Mouse (Mus musculus) E14TG2a.4 (cell line): ENCODE results near the gene Lamp1.

Source experiments
- CTCF ChIP-seq: conservative IDR thresholded peaks from 2 replicates; pipeline ENCODE4 v1.5.1; 2014; ENCODE audit warnings: low read length
- NANOG ChIP-seq: IDR thresholded peaks from 2 replicates; pipeline ENCODE4 v1.6.1; 2014; ENCODE audit warnings: borderline replicate concordance, low read length, mixed read lengths
- POU5F1 ChIP-seq: IDR thresholded peaks from 2 replicates; pipeline ENCODE4 v1.6.1; 2014; ENCODE audit warnings: low read length, borderline replicate concordance

DNA sequence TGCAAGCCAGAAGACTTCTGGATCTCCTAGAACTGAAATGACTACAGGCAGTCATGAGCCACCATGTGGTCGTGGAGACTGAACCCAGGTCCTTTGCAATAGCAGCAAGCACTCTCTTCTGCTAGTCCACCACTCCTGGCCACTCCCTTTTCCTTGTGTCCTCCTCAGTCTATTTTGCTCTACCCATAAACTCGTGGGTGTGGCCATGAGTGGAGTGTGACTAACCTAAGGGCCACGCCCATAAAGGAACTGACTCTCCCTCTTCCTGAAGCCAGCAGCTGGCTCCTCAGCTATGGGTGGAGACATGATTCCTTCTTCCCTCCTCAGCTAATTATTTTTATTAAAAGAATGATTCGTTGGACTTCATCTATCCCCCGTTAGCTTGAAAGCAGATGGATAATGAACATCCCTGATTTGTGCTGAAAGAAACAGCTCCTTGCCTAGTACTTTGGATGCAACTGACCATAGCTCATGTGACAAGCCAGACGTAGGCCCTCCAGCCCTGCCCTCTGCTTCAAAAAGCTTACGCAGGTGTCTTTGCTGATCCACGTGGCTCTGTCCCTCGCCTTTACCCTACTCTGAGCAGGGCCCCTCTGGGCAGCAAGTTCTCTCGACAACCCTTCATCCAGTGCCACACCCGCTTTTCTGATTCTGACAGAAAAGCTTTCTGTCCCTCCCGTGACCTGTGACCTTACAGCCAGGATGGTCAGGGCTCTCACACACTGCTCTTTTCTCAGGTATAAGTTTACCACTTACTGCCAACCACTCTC, 45.6 kb downstream of the Lamp1 start:
- no peak for TF ChIP-seq CTCF
- no peak for TF ChIP-seq POU5F1
- TF ChIP-seq NANOG, result no peak
